Mouse (Mus musculus) cerebellum, postnatal 25 days (tissue): ENCODE measurements around the gene Tnrc18.

Source experiments
- DNase-seq, 2 experiments: peaks; one replicate each; pipeline ENCODE4 v3.0.0; 2021; ENCODE audit warnings: mixed read lengths in 2 of 2

The Tnrc18 gene

DNA sequence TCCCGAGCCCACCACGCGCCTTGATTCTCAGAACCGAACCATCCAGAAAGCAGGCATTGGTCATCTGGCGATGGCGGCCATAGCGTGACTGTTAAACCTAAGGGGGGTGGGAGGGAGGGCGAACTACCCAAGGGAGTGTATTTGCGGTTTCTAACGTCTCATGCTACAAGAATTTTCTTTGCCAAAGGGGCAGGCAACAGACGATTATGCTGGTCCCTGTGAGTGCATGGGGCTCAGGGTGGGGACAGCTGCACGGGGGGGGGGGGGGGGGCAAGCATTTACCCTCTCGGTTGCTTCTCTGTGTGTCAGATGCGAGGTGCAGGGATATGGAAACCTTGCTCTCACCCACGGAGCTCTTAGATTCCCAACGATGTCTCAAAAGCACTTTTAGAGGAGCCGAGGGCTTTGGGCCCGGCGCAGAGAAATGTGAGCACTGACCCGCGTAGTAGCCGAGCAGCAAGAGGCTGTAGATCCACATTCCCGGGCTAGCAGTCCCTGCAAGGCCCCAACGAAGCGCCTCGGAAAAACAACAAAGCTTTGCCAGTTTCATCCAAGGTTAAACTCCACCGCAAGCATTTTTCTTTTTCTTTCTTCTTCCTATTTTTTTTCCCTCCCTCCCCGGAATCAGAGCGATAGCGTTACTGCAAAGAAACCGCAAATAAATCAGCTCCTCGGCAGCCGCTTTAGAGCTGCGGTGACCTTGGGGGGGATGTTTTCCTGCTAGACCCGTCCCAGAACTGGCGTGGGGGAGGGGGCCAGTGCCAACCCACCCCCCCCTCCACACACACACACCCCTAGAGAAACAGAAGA, 5.0 kb upstream of the Tnrc18 start:
- peak; percentile 61 to 69 for DNase-seq

DNA sequence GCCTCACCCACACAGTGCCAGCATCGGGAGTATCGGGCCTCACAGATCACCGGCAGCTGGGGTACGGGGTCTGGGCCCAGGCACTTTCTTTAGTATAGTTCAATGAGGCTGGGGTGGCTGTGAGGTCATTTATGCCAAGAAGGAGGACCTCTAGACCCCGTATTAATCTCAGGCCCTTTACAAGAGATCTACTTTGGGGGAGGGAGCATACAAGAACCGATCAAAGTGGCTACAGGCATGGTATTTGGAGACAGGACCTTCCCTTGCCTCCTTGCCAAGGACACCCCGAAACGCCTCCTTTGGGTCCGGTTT, 4.5 kb upstream of the Tnrc18 start:
- no peak for DNase-seq

DNA sequence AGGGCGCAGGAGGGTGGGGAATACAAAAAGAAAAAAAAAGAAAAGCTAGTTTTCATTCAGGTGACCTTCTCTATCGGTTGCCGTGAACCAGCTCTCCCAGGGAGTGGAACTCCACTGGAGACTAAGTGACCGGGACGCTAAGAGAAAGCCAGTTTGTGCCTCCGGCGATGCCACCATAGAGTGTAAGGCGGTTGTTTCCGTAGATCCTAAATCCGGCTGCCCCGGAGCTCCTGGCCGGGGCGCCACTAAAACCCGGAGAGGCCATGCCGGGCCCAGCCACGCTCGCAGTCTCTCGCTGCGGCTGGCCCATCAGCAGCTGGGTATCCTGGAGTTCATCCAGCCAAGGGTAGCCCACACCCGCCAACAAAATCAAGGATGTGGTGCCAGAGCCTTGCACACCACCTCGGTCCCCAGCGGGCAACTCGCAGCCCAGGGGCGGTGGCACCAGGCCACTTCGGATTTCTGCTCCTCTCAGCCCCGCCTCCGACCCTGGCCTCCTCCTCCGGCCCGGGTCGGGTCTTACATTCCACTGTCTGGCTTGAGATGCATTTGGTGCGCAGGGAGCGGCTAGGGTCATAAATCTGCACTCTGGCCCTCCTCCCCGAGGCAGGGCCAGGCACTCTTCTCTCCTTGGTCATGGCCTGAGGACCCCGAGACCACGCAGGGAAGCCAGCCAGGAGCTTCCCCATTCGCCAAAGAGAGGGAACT, 4.0 kb upstream of the Tnrc18 start:
- DNase-seq, result peak; percentile 93 to 94

- peak; percentile 85 to 87 for DNase-seq
Measured at GRCm38 (mm10) chr5:142820276-142821265, 3.1 kb upstream of the Tnrc18 start.

GRCm38 (mm10) chr5:142819385-142820275, 2.2 kb upstream of the Tnrc18 start:
- peak; percentile 82 to 85 for DNase-seq

DNA sequence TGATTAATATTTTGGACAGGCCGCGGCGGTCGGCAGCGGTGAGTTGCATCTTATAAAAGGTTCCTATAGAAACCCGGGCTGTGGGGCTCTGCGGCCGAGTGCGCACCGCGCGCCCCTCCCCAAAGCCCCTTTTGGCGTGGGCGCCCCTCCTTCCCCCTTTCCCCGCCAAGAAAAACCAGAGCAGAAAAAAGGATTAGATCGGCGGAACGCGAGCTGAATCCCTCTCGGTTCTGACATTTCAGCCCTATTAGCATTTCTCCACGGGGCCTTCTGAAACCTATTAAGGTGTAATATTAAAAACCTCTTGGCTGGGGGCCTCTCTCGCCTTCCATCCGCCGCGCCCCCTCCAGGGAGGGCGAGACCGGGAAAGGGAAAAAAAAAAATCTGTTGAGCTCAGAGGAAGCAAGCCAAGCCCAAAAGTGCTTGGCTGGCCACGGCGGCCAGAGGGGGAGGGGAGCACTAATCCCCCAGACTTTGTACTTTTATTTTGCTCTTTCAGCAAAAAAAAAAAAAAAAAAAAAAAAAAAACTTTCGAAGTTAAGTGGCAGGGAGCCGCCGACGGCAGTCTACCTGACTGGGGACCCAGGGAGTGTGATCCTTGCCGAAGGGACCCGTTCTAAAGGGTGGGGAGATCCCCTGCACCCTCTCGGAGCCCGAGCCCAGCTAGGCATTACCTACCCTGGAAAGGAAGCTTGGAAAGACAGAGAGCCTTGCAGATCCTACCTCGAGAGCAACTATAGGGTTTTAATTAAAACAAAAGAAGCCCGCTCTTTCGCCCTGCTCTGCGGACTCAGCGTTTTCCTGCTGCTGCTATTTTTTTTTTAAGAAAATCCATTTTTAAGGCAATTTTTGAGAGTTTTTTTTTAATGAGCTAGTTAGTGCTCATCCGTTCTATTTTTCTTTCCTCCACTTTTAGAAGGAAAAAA, 1.2 kb upstream of the Tnrc18 start:
- peak; percentile 75 to 80 for DNase-seq

DNA sequence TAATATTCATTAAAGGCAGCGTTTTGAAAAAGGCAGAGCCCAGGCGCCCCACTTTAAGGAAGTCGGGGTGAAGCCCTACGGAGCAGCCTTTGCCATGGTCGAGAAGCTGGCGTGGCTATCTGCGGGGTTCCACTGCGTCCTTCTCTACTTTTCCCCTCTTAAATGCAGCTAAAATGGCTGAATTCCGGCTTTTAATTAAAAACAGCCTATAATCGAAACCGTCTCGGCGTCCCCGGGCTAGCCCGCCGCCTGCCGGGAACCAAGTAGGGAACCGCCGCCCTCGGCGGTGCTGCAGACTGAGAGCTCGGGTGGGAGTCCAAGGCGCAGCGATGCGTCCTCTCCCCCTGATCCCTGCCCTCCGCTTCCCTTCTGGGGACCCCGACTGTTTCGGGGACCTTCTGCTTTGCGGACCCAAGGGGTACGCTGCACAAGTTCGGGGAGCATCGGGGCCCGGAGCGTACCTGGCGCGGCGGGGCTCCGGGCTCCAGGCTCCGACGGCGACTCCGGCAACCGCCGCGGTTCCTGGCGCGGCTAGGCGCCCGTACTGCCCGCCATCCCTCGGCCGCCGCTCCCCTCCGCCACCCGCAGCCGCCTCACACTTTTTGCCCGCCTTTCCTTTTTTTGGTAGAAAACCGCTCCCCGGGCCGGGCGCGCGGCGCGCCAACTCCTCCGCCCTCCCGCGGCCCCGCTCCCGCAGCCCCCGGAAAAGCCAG, 495 bp downstream of the Tnrc18 start:
- peak; percentile 86 to 88 for DNase-seq

DNA sequence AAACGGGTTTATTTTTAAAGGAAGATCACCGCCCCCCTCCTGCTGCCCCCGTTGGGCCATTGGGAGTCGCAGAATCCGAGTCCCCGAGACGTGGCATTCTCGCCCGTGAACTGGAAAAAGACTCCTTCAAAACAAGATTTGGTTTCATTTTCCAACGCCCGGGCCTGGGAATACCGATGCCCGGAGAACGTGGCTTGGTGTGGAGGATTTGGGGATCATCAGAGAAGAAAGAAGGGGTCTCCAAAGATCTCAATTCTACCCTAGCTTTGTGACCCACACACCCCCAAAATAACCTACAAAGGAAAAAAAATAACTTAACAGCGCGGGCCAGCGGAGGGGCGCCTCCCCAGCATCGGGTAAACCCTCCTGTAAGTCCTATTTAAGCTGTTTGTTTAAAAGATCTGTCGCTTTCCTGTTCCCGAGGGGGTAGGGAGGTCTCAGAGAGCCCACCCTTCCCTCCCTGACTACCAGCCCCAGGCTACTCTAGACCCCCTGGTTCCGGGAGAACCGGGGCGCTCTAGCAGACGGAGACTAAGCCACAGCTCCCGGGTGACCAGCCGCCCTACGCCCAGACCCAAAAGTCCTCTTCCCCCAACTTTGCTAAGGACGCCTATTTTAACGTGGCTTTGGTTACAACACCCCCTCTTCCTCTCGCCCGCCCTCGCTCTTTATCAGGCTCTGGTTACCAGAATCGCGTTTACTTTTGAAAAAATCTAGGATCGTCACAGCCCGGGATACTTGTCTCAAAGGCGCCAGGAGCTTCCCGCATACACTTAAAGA, 1.2 kb downstream of the Tnrc18 start:
- peak; percentile 53 to 59 for DNase-seq

DNA sequence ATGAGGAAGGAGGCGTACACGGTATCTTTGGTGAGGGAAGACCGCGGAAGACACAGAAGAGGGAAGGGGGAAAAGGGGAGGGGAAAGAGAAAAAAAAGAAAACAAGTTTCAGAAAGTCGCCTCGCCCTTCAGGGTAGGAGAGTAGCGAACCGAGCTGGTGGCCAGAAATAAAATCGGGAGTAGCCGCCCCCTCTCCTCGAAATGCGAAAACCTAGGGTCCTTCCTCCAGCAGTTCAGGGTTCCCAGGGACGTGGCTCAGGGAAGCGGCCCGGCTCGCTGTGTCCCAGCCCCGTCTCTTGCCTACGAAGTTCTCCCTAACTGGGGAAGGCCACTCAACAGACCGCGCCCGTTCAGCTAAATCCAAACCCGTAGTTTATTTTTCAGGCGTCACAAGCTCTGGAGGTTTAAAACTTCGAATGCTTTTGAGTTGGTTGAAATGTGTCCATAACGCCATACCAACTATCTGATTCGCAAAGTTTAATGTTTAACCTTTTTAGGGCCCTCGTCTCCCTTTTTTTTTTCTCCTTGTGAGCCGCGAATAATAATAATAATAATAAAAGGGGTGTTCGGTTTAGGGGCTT, 2.0 kb downstream of the Tnrc18 start:
- DNase-seq, result peak; percentile 54 to 55

GRCm38 (mm10) chr5:142814711-142815420, 2.6 kb downstream of the Tnrc18 start:
- DNase-seq, result peak; percentile 72 to 74

GRCm38 (mm10) chr5:142814161-142814651, 3.3 kb downstream of the Tnrc18 start:
- DNase-seq, result peak; percentile 70 to 77

GRCm38 (mm10) chr5:142813722-142814111, 3.7 kb downstream of the Tnrc18 start:
- DNase-seq, result peak in 1 of 2 experiments; percentile 52

GRCm38 (mm10) chr5:142812976-142813721, 4.3 kb downstream of the Tnrc18 start:
- peak; percentile 68 to 69 for DNase-seq

- DNase-seq, result no peak
Measured at GRCm38 (mm10) chr5:142812621-142812975, 4.9 kb downstream of the Tnrc18 start.

DNA sequence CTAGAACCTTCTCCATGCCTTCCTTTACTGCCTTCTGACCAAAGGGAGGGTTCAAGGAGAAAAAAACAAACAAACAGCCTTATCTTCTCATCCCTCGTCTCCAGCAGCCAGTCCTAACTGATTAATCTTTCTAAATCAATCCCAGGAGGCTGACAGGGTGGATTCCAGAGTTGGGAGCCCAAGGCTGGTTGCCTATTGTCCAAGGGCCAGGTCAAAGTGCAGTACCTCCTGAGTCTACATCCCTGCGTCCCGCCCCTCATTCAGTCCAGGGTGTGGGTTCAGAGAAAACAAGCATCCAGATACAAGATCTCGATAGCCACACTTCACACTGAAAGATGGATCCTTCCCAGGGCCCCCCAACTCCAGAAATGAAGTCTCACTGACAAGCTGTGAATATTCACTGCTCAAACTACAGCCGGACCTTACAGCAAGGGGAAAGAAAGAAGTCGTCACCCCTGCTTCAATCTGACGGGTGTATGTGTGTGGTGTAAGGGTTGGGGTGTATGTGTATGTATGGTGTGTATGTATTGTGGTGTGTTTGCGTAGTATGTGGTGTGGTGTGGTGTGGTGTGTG, 5.5 kb downstream of the Tnrc18 start:
- no peak for DNase-seq

- no peak for DNase-seq
Measured at GRCm38 (mm10) chr5:142810710-142811599, 6.5 kb downstream of the Tnrc18 start.
